ENCODE assay signal across 10 mouse cellular contexts in the genomic region with DNA sequence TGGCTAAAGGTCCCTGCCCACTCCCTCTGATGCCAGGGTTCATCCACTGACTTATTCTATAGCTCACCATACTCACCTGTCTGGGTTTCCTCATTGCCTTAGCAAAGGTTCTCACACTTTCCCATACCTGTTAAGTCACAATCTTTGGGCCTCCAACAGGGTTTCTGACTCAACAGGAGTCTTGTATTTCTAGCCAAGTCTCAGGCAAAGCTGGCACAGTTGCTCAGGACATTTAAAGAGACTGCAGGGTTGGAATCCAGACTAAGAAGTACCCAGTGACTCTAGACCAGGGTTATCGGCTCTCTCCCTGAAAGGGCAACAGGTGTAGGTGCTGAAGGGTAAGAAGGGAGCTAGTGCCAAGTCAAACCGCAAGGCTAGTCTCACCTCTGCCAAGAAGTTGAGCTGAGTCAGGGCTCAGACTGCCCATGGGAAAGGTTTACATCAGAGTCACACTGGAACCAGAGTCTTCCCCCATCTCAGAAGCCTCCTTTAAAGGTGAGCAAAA.
"Had no signal": no experiment of that assay in that cellular context is flagged by ENCODE, and none has a peak within 500 bp of the region (broad histone marks: within the 10 kb centered on the region; RNA-seq: fewer than 3 reads in every experiment).

No protein-coding gene starts in this region.

- DNase-seq: kidney, adult 18-20 months; kidney, postnatal 14 days; lung, embryonic 14.5 days; right cerebral cortex, postnatal 14 days; thymus, postnatal 4 days had no signal

- H3K4me2 ChIP-seq: intestine, embryonic 15.5 days; limb, embryonic 15.5 days; lung, embryonic 14.5 days; midbrain, embryonic 12.5 days had no signal

- ATAC-seq: intestine, embryonic 15.5 days had no signal

- H3K4me3 ChIP-seq: intestine, embryonic 15.5 days; left cerebral cortex, adult 2 months; limb, embryonic 15.5 days; midbrain, embryonic 12.5 days had no signal

- H3K36me3 ChIP-seq: intestine, embryonic 15.5 days; limb, embryonic 15.5 days; midbrain, embryonic 12.5 days had no signal

- H3K27me3 ChIP-seq: intestine, embryonic 15.5 days; limb, embryonic 15.5 days; midbrain, embryonic 12.5 days had no signal

- H3K27ac ChIP-seq: intestine, embryonic 15.5 days; left cerebral cortex, adult 2 months; limb, embryonic 15.5 days; liver, embryonic 14.5 days; midbrain, embryonic 12.5 days had no signal

- H3K9ac ChIP-seq: intestine, embryonic 15.5 days; limb, embryonic 15.5 days; liver, embryonic 14.5 days; lung, embryonic 14.5 days; midbrain, embryonic 12.5 days had no signal

- H3K9me3 ChIP-seq: intestine, embryonic 15.5 days; limb, embryonic 15.5 days; midbrain, embryonic 12.5 days had no signal

- H3K4me1 ChIP-seq: intestine, embryonic 15.5 days; limb, embryonic 15.5 days; midbrain, embryonic 12.5 days had no signal
